Mouse (Mus musculus): ENCODE data around the gene Elfn2. TPM values are rescaled to one million over a fixed set of nuclear protein-coding genes. Genes with fewer than 3 reads are reported as not detected.
A peak's percentile ranks its signal among the peaks of the same experiment; 100 is the strongest.

Gene Elfn2
- polyA plus RNA-seq (2014; fragmentation: Nextera tagmentation; extraction: Ambion mirVana): 6.0 and 8.5 TPM in 2 replicates

DNA sequence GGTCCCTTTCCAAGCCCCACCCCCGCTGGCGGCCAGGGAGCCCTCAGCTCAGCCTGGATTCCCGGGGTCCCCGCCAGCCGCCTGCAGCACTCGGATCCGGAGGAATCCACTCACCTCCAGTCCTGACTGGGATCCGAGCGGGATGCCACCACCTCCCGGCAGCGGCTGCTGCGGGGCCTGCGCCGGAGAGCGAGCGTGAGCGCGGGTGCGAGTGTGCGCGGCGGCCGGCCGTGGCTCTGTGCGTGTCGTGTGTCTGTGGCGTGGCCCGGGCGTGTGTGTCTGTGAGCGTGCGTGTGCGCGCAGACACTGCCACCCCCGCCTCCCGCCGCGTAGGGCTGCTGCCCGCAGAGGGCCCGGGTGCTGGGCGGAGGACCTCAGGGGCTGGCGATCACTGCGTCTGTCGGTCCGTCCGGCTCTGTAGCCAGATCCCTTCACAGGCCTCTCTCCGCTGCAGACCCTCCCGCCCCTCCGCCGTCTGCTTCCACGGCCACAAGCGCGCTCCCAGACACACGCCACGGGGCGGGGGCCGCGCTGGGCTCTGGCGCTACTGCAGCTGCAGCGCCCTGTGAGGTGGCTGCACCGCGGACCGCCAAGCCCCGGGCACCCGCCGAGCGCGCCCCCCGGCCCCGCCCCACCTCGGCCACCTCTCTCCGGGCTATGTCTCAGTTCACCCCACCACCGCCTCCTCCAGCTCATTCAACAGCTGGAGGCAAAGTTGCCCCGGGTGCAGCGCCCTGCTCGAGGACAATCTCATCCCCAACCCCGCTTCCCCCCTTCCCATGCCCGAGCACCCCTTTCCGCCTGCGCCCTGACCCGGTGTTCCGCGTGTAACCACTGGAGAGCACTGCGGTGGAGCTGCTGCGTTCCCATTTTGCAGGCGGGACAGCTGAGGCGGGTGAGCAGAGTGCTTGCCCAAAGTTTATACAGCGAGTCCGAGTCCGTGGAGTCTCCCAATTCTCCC, at the start of gene Elfn2:
TSS of gene Elfn2 (minus strand) at position 482 of the 961 bp plus-strand sequence.
- Histone ChIP-seq H3K9ac (peak within 1 kb of the TSS; percentile 77), H3K27ac (peak within 1 kb of the TSS; percentile 77), H3K9me3 (ENCODE audit: control insufficient read depth, low read length) (no peaks in the 10 kb centered on the region), H3K4me3 (replicated peaks; ENCODE audit: low read length) (peak within 1 kb of the TSS; percentile 69), H3K36me3 (replicated peaks; ENCODE audit: control insufficient read depth, insufficient read depth) (no peaks in the 10 kb centered on the region), H3K27me3 (ENCODE audit: control insufficient read depth, insufficient read depth, low read length) (peaks cover 30% of the 10 kb centered on the region), H3K4me2 (replicated peaks) (peak within 1 kb of the TSS; percentile 85), H3K4me1 (replicated peaks; ENCODE audit: control insufficient read depth, insufficient read depth, low read length) (peaks cover 13% of the 10 kb centered on the region)
- peak; percentile 55 for ATAC-seq (ENCODE audit: low FRiP score)
- 2% methylated on average over 83 of the region's 89 CpGs for WGBS
- peak; percentile 46 for DNase-seq (ENCODE audit: low spot score)

DNA sequence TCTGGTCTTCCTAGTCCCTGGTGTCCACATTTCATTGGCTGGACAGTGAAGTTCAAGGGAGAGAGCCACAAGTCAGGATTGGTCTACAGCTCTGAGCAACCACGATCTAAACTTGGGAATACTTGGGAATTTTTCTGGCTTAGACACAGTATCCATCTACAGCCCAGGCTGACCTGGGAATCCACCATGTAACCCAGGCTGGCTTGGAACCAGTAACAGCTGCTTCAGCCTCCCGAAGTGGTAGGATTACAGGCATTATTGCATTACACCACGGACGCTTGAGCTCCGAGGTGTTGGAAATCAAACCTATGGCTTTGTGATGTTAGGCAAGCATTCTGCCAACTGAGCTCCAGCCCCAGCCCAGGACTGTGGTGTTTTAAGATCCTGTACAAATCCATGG, 45.1 kb upstream of the Elfn2 start:
- peaks cover 6% of the 10 kb centered on the region; the same call in 1 of the 2 replicates for H3K4me1 ChIP-seq (replicated peaks; ENCODE audit: control insufficient read depth, insufficient read depth, low read length)
- H3K27ac ChIP-seq: no peak overlapping the region
- no peaks in the 10 kb centered on the region for H3K9me3 ChIP-seq (ENCODE audit: control insufficient read depth, low read length)
- 81% methylated on average over 5 of the region's 5 CpGs for WGBS
- no peaks in the 10 kb centered on the region for H3K27me3 ChIP-seq (ENCODE audit: control insufficient read depth, insufficient read depth, low read length)
- no peak overlapping the region for H3K4me3 ChIP-seq (replicated peaks; ENCODE audit: low read length)
- H3K9ac ChIP-seq: no peak overlapping the region
- H3K4me2 ChIP-seq (replicated peaks): no peak overlapping the region
- H3K36me3 ChIP-seq (replicated peaks; ENCODE audit: control insufficient read depth, insufficient read depth): no peaks in the 10 kb centered on the region
- DNase-seq (ENCODE audit: low spot score): no peak
- no peak for ATAC-seq (ENCODE audit: low FRiP score)

DNA sequence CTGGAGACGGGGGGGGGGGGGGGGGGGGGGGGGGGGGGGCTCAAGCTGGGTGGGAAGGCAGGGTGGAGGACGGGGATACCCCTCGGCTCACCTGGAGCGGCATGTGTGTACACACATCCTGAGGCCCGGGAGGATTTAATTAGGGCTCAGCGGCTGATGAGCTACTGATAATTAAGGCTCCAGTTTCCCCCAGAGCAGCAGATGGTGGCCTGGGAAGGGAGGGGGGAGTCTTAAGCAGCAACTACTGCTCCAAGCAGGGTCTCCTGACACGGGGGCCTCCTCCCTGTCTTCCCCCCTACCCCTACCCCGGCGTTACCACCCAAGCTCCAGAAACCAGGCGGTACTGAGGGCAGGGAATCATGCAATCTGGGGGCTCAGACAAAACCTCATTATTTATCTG, 44.6 kb upstream of the Elfn2 start:
- no peak overlapping the region for H3K4me2 ChIP-seq (replicated peaks)
- H3K9me3 ChIP-seq (ENCODE audit: control insufficient read depth, low read length): no peaks in the 10 kb centered on the region
- ATAC-seq (ENCODE audit: low FRiP score): peak; percentile 46; the same call in 1 of the 2 replicates
- H3K27me3 ChIP-seq (ENCODE audit: control insufficient read depth, insufficient read depth, low read length): no peaks in the 10 kb centered on the region
- no peak overlapping the region for H3K9ac ChIP-seq
- no peak for DNase-seq (ENCODE audit: low spot score)
- no peak overlapping the region for H3K4me3 ChIP-seq (replicated peaks; ENCODE audit: low read length)
- no peaks in the 10 kb centered on the region for H3K36me3 ChIP-seq (replicated peaks; ENCODE audit: control insufficient read depth, insufficient read depth)
- H3K4me1 ChIP-seq (replicated peaks; ENCODE audit: control insufficient read depth, insufficient read depth, low read length): peaks cover 6% of the 10 kb centered on the region; the same call in 1 of the 2 replicates
- H3K27ac ChIP-seq: no peak overlapping the region
- 30% methylated on average over 8 of the region's 10 CpGs for whole genome bisulfite sequencing

DNA sequence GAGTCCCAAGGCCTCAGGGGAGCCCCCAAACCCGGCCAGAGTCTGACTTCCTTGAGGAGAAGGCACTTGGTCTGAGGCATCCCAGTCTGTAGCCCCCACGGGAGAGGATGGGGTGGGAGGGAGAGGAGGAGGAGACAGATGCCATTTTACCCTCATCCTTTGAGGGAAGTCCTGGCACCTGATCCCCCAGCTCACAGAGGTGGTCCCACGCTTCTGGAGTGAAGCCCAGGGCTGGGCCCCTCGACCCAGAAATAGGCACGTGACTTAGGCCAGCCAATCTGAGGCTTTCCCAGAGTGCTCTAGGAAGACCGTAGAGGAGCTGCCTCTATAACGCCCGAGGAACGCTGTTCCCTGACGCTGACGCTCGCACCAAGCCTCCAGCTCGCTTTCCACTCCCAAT, 42.5 kb upstream of the Elfn2 start:
- no peak overlapping the region for H3K4me3 ChIP-seq (replicated peaks; ENCODE audit: low read length)
- peaks cover 6% of the 10 kb centered on the region; the same call in 1 of the 2 replicates for H3K4me1 ChIP-seq (replicated peaks; ENCODE audit: control insufficient read depth, insufficient read depth, low read length)
- no peak overlapping the region for H3K9ac ChIP-seq
- H3K4me2 ChIP-seq (replicated peaks): no peak overlapping the region
- H3K36me3 ChIP-seq (replicated peaks; ENCODE audit: control insufficient read depth, insufficient read depth): no peaks in the 10 kb centered on the region
- no peaks in the 10 kb centered on the region for H3K9me3 ChIP-seq (ENCODE audit: control insufficient read depth, low read length)
- 72% methylated on average over 13 of the region's 13 CpGs for WGBS
- no peak overlapping the region for H3K27ac ChIP-seq
- no peak for DNase-seq (ENCODE audit: low spot score)
- no peak for ATAC-seq (ENCODE audit: low FRiP score)
- H3K27me3 ChIP-seq (ENCODE audit: control insufficient read depth, insufficient read depth, low read length): no peaks in the 10 kb centered on the region

DNA sequence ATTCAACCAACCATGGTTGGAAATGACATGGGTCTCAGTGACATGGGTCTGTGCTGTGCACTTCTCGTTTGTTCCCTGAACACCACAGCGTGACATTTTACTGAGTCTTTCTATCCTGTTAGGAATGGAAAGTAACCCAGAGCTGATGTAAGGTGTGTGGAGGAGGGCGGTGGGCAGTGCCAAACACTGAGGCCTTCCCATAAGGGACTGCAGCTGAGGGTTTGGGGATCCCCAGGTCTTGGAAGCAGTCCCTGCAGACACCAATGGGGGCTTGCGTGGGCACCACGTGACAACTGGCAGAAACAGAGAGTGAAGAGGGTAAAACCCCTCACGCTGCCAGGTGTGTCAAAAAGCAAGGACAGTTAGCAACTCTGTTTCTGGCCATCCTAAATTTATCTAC, 39.6 kb upstream of the Elfn2 start:
- ATAC-seq (ENCODE audit: low FRiP score) (no peak), DNase-seq (ENCODE audit: low spot score) (no peak)
- Histone ChIP-seq H3K4me3 (replicated peaks; ENCODE audit: low read length) (no peak overlapping the region), H3K9me3 (ENCODE audit: control insufficient read depth, low read length) (no peaks in the 10 kb centered on the region), H3K4me2 (replicated peaks) (no peak overlapping the region), H3K36me3 (replicated peaks; ENCODE audit: control insufficient read depth, insufficient read depth) (no peaks in the 10 kb centered on the region), H3K4me1 (replicated peaks; ENCODE audit: control insufficient read depth, insufficient read depth, low read length) (no peaks in the 10 kb centered on the region; the same call in 1 of the 2 replicates), H3K27me3 (ENCODE audit: control insufficient read depth, insufficient read depth, low read length) (no peaks in the 10 kb centered on the region), H3K27ac (no peak overlapping the region), H3K9ac (no peak overlapping the region)
- WGBS: 94% methylated on average over 6 of the region's 6 CpGs

DNA sequence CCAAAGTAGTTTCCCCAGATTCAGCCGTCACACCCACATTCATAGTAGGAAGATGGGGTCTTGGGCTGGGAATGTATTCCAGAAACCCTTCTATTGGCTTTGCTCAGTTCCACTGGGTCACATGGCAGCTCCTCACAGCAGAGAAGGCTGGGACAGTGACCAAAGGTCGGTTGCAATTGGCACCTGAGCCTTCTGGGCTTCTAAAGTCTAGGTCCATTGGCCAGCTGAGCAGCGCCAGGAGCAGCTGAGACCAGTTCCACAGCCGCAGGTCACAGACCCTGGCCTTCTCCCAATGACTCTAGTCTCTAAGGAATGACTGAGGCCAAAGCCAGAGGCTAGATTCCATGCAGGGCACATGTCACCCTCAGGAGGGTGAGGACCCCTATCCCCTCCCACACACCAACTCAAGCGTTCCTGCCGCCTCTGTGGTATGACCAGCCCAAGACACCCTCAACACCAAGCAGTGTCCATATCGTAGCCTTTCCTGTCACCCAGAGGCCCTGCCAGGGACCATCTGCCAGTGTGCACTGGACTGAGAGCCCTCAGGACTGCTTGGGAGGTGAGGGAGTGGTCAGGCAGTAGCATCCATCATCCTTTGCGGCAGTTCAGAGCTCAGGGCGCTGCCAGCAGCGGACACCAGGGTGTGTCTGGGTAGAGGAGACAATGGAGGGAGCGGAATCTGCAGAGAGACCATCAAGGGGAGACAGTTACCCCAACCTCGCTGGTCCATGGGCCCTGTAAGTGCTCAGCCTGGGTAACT, 37.6 kb upstream of the Elfn2 start:
- 77% methylated on average over 12 of the region's 12 CpGs for WGBS
- Histone ChIP-seq H3K4me3 (replicated peaks; ENCODE audit: low read length) (no peak overlapping the region), H3K4me1 (replicated peaks; ENCODE audit: control insufficient read depth, insufficient read depth, low read length) (peaks cover 2% of the 10 kb centered on the region; the same call in 1 of the 2 replicates), H3K27ac (no peak overlapping the region), H3K4me2 (replicated peaks) (no peak overlapping the region), H3K36me3 (replicated peaks; ENCODE audit: control insufficient read depth, insufficient read depth) (no peaks in the 10 kb centered on the region), H3K9ac (no peak overlapping the region), H3K27me3 (ENCODE audit: control insufficient read depth, insufficient read depth, low read length) (no peaks in the 10 kb centered on the region), H3K9me3 (ENCODE audit: control insufficient read depth, low read length) (no peaks in the 10 kb centered on the region)
- no peak for ATAC-seq (ENCODE audit: low FRiP score)
- no peak for DNase-seq (ENCODE audit: low spot score)

DNA sequence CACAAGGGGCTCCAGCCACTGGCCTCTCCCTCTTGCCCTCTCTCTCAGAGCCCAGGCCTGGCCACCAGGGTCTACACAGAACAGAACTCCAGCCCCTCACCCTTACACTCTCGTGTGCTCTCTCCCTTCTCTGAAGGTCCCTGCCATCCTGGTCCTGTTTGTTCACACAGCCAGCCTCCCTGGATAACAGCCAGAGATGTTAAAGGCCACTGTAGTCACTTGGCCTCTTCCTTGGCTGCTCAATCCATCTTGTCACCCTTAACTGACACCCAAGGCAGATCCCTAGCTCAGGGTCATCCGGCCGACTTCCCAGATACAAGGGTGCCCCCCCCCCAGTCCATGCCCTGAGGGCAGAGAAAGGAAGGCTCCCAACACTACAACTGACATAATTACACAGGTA, 36.7 kb upstream of the Elfn2 start:
- ATAC-seq (ENCODE audit: low FRiP score) (no peak), DNase-seq (ENCODE audit: low spot score) (no peak)
- Histone ChIP-seq H3K9me3 (ENCODE audit: control insufficient read depth, low read length) (no peaks in the 10 kb centered on the region), H3K27ac (no peak overlapping the region; the same call in 1 of the 2 replicates), H3K9ac (no peak overlapping the region), H3K4me1 (replicated peaks; ENCODE audit: control insufficient read depth, insufficient read depth, low read length) (peaks cover 10% of the 10 kb centered on the region; the same call in 1 of the 2 replicates), H3K36me3 (replicated peaks; ENCODE audit: control insufficient read depth, insufficient read depth) (no peaks in the 10 kb centered on the region), H3K27me3 (ENCODE audit: control insufficient read depth, insufficient read depth, low read length) (no peaks in the 10 kb centered on the region), H3K4me2 (replicated peaks) (no peak overlapping the region), H3K4me3 (replicated peaks; ENCODE audit: low read length) (no peak overlapping the region)
- WGBS: 74% methylated on average over 3 of the region's 3 CpGs

DNA sequence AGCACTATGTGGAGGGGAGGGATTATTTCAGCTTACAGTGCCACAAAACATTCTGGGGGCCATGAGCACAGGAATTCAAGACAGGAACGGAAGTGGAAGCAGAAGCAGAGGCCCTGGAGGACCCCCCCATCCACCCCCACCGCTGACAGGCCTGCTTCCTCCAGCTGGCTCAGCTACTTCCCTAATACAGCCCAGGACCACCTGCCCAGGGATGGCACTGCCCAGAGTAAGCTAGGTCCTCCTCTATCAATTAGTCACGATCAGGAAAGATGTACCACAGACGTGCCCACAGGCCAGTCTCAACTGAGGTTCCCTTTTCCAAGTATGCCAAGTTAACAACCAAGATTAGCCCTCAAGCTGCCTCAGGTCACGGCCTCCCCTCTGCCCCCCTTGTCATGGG, 35.6 kb upstream of the Elfn2 start:
- no peak for ATAC-seq (ENCODE audit: low FRiP score)
- 79% methylated on average over 5 of the region's 5 CpGs for WGBS

DNA sequence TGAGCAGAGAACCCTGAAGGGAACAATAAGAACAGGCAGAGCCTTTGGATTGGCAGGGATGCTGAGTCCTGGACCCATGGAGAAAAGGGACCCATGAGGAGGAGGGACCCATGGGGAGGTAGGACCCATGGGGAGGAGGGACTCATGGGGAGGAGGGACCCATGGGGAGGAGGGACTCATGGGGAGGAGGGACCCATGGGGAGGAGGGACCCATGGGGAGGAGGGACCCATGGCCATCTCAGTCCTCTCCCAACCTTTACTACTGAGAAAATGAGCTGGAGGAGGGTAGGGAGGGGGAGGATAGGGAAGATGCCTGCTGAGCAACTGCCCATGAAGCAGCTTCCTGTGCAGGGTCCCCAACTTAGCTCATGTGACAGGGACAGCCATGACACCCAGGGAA, 34.4 kb upstream of the Elfn2 start:
- Histone ChIP-seq H3K9me3 (ENCODE audit: control insufficient read depth, low read length) (no peaks in the 10 kb centered on the region), H3K27me3 (ENCODE audit: control insufficient read depth, insufficient read depth, low read length) (no peaks in the 10 kb centered on the region), H3K9ac (no peak overlapping the region), H3K27ac (no peak overlapping the region), H3K36me3 (replicated peaks; ENCODE audit: control insufficient read depth, insufficient read depth) (no peaks in the 10 kb centered on the region), H3K4me3 (replicated peaks; ENCODE audit: low read length) (no peak overlapping the region), H3K4me1 (replicated peaks; ENCODE audit: control insufficient read depth, insufficient read depth, low read length) (peaks cover 10% of the 10 kb centered on the region; the same call in 1 of the 2 replicates), H3K4me2 (replicated peaks) (no peak overlapping the region)
- ATAC-seq (ENCODE audit: low FRiP score) (no peak), DNase-seq (ENCODE audit: low spot score) (no peak)

More for the DNA sequence above, 35.6 kb upstream of the Elfn2 start:
- no peak overlapping the region for H3K27ac ChIP-seq
- H3K9me3 ChIP-seq (ENCODE audit: control insufficient read depth, low read length): no peaks in the 10 kb centered on the region
- no peak overlapping the region for H3K4me2 ChIP-seq (replicated peaks)
- H3K4me1 ChIP-seq (replicated peaks; ENCODE audit: control insufficient read depth, insufficient read depth, low read length): peaks cover 10% of the 10 kb centered on the region; the same call in 1 of the 2 replicates
- no peak overlapping the region for H3K4me3 ChIP-seq (replicated peaks; ENCODE audit: low read length)
- DNase-seq (ENCODE audit: low spot score): no peak
- no peak overlapping the region for H3K9ac ChIP-seq
- H3K36me3 ChIP-seq (replicated peaks; ENCODE audit: control insufficient read depth, insufficient read depth): no peaks in the 10 kb centered on the region
- no peaks in the 10 kb centered on the region for H3K27me3 ChIP-seq (ENCODE audit: control insufficient read depth, insufficient read depth, low read length)
